Mouse (Mus musculus) ES-CJ7 (cell line): ENCODE results near the gene Car9.

Source experiments
- DNase-seq: peaks from one replicate; pipeline ENCODE4 v3.0.0; 2011; ENCODE audit warnings: low read depth, low spot score

Gene Car9

GRCm38 (mm10) chr4:43493186-43493845, 13.4 kb upstream of the Car9 start:
- peak; percentile 92 for DNase-seq

GRCm38 (mm10) chr4:43493846-43494240, 12.9 kb upstream of the Car9 start:
- no peak for DNase-seq

GRCm38 (mm10) chr4:43496587-43496986, 10.2 kb upstream of the Car9 start:
- DNase-seq, result no peak

GRCm38 (mm10) chr4:43497405-43497804, 9.4 kb upstream of the Car9 start:
- DNase-seq, result no peak

- no peak for DNase-seq
These were observed 8.8 kb upstream of the Car9 start for GRCm38 (mm10) chr4:43497946-43498345.

GRCm38 (mm10) chr4:43498983-43499382, 7.8 kb upstream of the Car9 start:
- peak; percentile 80 for DNase-seq

- DNase-seq, result peak; percentile 87
These were observed 7.1 kb upstream of the Car9 start, which contains the start of gene Arhgef39 for GRCm38 (mm10) chr4:43499407-43500333. Gene Arhgef39, minus strand, starts transcription at chr4:43499695.

- DNase-seq, result no peak
These were observed 3.7 kb upstream of the Car9 start for GRCm38 (mm10) chr4:43503041-43503440.

GRCm38 (mm10) chr4:43503506-43503905, 3.3 kb upstream of the Car9 start:
- DNase-seq, result no peak

GRCm38 (mm10) chr4:43504269-43504668, 2.5 kb upstream of the Car9 start:
- no peak for DNase-seq

- no peak for DNase-seq
These were observed 692 bp upstream of the Car9 start for GRCm38 (mm10) chr4:43506074-43506473.

GRCm38 (mm10) chr4:43507938-43508665, 1.3 kb downstream of the Car9 start:
- no peak for DNase-seq

GRCm38 (mm10) chr4:43508666-43508997, 1.9 kb downstream of the Car9 start:
- DNase-seq, result peak; percentile 49

- DNase-seq, result no peak
These were observed 2.3 kb downstream of the Car9 start for GRCm38 (mm10) chr4:43509109-43509508.

GRCm38 (mm10) chr4:43511675-43512454, 5.1 kb downstream of the Car9 start:
- DNase-seq, result no peak

GRCm38 (mm10) chr4:43512653-43513052, 5.9 kb downstream of the Car9 start:
- no peak for DNase-seq

GRCm38 (mm10) chr4:43513300-43513699, 6.5 kb downstream of the Car9 start:
- DNase-seq, result no peak

GRCm38 (mm10) chr4:43513791-43514190, 7.0 kb downstream of the Car9 start:
- no peak for DNase-seq

GRCm38 (mm10) chr4:43515764-43516708, 9.3 kb downstream of the Car9 start:
- DNase-seq, result no peak

- no peak for DNase-seq
These were observed 12.8 kb downstream of the Car9 start for GRCm38 (mm10) chr4:43519551-43519950.
